Mouse (Mus musculus): ENCODE measurements around the gene Zfp747.

Gene Zfp747

GRCm38 (mm10) chr7:127326685-127327084, 49.2 kb downstream of the Zfp747 start:
- no peak for DNase-seq (ENCODE audit: low read depth)

GRCm38 (mm10) chr7:127325550-127325949, 50.3 kb downstream of the Zfp747 start:
- DNase-seq (ENCODE audit: low read depth) = no peak

GRCm38 (mm10) chr7:127324944-127325343, 50.9 kb downstream of the Zfp747 start:
- no peak for DNase-seq (ENCODE audit: low read depth)

Data from 416B (cell line).